Mouse (Mus musculus) T-helper 2 cell (primary cell): ENCODE measurements around the gene Sgip1.

Experiments used
- in situ Hi-C: fragments of 300-600 bp; cut with MboI, MseI; formaldehyde crosslinking; loops from one replicate; pipeline ENCODE4 v1.15.1; 2025; ENCODE audit warnings: high pct_unique_total_duplicates

Sgip1 gene

DNA sequence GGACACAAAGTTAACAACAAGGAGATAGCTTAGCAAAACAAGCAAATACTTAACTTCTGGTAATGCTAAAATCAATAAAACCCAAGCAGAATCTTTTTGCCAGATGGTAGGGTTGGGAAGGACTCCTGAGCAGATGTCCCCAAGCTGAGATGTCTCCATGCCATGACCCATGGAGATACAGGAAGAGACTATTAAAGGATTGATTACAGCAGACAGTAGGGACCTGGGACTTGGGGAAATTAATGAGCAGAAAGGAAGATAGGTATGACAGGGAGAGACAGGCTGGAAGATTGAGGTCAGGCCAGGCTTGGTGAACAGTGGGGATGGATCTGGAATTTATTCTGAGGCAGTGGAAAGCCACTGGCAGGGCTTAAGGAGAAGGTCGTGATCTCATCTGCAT is 33.5 kb downstream of the Sgip1 start:
- in situ Hi-C loops, result no loop called here

DNA sequence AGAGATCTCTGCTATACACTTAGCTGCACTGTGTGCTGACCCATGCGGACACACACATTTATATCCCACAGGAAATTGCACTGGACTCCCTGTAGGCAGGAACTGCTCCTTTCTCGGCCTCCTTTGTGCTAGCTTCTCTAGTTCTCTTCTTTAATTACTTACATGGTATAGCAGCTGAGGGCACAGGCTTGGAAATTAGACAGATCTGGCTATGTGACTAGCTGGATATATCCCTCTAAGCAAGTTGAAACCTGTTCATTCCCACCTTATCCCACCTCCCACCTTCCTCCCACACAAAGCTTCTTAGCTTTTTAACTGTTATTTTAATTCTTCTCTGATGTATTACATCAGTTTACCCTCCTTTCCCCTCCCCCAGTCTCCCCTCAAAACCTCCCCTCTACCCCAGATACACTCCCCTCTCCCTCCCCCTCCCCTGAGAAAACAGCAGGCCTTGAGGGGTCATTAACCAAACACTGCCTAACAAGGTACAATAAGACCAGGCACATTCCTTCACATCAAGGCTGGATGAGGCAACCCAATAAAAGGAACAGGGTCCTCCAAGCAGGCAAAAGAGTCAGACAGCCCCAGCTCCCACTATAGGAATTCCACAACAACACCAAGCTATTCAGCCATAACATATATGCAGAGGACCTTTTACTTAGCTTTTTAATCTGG is 34.6 kb downstream of the Sgip1 start:
- in situ Hi-C loops, result no loop called here

DNA sequence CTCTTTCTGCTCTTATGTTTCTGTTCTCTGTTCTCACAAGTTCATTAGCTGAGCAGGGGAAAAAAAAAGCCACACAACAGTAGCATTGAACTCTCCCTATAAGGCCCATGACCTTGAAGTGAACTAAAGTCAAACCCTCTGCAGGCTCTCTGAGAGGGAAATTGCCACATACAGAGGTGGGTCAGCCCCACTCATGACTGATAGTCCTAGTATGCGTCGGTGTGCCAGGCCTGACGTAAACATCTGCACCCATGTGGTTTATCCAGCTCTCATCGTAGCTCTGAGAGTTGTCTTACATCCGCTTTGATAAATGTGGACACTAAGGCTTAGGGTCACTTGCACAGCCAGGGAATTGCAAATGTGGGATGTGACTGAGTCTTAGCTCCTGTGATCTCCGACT is 38.8 kb downstream of the Sgip1 start:
- in situ Hi-C loops, result no loop called here

DNA sequence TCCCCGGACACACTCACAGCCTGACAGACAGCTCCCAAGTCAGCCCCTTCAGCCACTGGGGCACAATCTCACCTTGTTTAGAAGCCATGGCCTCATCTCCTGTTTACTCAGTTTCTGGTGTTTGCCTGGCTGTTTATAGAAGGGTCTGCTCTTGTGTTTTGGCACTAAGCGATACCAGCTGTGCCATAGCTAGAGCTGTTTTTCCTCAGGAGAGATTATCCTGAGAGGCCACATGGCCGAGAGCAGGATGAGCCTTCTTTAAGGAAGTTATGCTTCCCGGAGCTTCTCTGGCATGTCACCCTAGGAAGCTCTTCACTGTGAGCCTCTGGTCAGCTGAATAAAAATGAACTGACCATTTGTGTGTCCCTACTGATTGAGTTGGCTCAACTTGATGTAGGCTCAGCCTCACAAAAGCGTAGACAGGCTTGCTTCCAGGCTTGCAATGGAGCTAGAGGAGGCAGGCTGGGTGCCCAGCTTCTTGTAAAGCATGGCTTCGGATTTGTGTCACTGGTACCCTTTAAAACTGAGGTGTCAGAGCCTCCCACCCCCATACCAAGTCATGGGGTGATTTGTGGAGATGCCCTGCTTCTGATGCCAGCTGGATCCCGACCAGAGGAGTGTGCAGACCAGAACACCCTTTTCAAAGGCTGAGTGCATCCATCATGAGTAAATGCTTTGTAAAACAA is 42.1 kb downstream of the Sgip1 start:
- in situ Hi-C loops, result no loop called here

DNA sequence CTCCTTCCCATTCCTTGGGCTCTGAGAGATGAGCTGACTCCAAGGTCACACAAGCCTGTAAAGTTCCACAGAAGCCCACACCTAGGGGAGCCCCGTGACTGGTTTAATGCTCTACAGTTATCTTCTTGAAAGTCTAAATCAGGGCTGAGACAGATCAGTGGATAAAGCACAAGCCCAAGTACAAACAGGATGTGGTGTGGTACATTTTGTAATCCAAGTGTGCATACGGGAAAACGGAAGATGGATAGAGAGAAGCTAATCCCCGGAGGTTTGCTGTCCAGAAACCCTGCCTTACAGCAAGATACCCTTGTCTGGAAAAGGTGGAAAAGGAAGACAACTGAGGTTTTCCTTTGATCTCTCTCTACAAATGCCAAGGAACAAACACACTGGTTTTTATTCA is 44.1 kb downstream of the Sgip1 start:
- in situ Hi-C loops, result no loop called here

DNA sequence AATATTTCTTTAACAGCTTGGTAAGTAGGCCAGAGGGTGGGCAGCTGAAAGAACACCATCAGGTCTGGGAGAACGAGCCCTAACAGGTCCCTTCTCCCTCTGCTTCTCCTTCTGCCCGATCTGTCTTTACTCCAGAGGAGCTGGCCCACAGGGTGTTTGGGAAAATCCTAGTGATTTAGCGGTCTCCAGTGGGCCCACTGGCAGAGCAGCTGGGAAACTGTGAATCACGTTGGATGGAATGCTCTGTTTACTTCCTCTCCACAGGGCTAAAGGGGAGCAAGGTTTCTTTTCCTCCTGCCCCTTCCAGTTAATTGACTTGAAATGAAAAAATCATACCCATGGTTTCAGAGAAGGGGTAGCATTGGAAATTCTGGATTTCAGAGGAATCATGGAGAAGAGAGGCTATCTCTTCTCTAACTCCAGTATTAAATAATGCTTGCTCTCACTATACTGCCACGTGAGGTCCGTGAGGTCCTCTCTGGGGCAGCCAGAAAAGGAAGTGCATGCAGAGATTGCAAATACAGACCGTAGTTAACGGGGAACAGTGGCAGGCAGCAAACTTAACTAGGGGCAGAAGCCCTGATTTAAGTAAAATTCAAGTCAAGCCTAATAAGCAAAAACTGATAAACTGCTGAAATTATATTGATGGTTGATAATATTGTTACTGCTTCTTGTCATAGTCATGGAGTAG is 51.1 kb downstream of the Sgip1 start:
- in situ Hi-C loops, result no loop called here

DNA sequence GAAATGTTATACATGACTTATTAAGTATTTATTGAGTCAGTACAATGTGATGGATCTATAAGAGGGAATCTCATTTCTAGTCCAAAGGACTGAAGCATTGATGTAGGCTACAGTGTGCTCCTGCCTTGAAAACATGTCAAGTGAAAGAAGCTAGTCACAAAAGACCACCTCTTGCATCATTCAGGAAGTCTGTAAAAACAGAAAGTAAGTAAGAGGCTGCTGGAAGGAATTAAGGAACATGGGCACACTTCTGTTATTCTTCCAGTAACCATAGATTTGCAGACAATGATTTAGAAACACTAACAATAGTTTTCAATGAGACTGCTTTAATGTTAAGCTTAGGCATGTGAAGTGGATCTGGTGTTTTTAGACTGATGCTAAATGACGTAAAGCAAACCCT is 60.4 kb downstream of the Sgip1 start:
- in situ Hi-C loops, result no loop called here

DNA sequence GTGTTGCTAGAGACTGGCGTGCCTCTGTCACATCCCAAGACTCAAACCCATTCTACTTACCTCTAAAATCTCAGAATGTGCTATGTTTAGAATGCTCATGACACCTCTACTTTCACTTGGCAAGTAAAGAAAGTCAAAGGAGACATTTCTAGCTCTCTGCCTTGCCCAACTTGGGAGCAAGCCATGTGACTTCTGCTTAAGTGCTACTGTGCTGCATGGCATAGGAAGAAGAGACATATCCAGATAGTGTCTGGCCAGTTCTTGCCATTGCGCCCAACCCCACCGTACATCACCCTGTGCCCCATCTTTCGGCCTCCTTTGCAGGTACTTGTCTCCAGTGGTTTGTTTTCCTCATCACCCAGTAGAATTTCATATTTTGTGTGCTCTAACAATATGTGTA is 60.8 kb downstream of the Sgip1 start:
- in situ Hi-C loops, result no loop called here

DNA sequence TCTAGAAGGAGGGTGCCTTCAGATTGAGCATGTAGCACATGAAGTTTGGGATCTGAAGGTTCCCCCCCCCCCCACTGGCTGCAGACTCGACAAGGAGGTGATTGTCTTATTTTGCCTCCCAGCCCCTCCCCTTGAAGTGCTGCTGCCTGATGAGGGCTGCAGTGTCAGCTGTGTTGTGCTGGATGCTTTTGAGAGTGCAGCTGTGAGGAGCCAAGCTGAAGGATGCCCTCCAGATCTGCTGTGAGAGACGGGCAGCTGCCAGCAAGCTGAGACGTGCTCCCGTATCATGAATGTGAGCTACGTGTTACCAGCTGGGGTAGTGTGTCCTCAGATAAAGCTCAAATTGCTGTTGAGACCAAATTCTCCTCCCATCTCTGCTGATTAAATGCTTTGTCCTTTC is 63.5 kb downstream of the Sgip1 start:
- in situ Hi-C loops, result no loop called here

DNA sequence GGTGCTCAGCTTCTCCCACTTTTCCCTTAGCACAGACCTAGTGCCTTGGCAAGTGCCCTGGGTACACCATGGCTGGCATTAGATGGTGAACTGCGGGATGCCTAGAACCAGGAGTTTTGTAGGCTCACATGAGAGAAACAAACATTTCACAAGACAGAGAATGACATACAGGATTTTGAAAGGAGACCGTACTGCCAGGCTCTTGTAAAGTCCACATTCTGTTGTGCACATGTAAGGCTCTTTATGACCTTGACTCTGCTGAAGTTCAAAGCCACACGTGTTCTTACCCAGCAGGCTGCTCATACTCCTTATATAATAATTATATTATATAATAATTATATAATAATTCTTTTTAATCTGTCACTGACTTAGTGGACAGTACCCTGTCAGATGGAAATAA is 65.9 kb downstream of the Sgip1 start:
- in situ Hi-C loops, result no loop called here

DNA sequence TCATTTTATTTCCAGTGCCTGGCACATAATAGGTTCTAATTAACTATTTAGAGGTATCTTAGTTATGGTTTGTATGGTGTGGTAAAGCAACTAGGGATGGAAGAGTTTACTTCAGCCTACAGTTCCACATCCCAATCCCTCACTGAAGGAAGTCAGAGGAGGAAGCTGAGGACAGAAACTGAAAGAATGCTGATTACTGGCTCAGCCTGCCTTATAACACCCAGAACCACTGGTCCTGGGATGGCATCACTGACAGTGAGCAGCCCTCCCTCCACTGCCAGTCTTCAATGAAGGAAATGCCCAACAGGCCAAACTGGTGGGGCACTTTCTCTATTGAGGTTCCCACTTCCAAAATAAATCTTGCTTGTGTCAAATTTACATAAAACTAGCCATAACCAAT is 67.2 kb downstream of the Sgip1 start:
- in situ Hi-C loops, result no loop called here

DNA sequence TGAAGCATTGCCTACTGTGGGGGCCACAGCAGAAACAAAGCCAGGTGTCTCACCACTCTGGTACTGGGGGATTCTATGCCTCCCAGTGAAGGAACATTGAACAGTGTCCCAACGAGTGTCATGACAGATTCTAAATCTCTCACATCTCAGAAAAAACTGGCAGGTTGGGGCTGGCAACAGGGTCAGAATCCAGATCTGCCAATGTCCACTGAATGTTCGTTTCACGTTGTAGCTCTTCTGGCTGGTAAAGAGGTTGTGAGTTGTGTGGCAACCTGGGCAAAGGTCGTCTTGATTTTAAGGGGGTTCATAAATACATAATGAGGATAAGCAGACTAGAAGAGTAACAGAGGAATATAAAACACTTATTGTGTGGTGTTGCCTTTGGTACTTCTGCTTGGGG is 68.2 kb downstream of the Sgip1 start:
- in situ Hi-C loops, result no loop called here

DNA sequence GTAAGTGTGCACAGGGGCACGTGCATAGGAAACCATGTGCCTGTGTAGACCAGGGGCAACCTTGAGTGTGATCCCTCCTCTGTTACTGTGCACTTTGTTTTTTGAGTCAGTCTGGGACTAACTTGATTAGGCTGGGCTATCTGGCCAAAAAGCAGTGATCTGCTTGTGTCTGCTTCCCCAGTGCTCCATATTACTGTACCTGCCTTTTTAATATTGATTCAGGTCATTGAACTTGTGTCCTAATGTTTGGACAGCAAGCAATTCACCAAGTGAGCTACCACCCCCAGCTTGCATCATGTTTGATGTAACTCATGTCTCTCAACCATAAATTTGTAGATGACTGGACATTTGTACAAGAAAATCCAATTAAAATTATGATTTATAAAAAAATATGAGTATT is 69.2 kb downstream of the Sgip1 start:
- in situ Hi-C loops, result no loop called here

DNA sequence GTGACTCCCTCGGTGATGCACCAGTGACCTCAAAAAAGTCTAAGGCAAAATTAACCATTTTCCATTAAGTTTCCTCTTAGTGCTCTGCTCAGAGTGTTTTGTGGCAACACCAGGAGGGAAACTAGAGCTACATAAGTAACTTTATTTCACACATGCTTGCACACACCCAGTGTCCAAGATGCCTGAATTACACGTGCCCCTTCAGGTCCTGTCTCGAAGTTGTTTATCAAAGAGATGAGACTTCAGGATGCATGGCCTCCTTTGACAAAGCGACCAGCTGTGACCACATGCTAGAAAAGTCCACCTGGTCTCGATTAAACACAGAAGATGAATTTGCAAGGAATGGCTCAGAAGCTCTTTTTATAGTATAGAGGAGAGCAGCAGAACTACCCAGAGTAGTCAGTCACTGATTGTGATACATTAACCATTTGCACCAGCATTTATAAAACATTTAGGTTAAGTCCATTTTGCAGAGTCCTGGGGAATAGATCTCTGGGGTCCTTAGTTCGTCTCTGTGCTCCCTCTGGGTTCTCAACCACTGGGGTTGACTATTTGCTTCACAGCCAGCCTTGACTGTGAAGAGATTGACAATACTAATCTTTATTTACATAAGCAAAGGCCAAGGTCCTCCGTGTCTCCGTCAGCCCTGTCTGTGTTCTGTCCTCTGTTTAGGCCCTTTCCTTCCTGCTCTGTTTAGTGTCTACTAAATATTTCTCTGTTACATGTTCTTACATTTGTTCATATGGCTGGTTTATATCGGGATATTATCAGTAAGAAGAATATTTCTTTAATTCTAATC is 70.1 kb downstream of the Sgip1 start:
- in situ Hi-C loops, result no loop called here

DNA sequence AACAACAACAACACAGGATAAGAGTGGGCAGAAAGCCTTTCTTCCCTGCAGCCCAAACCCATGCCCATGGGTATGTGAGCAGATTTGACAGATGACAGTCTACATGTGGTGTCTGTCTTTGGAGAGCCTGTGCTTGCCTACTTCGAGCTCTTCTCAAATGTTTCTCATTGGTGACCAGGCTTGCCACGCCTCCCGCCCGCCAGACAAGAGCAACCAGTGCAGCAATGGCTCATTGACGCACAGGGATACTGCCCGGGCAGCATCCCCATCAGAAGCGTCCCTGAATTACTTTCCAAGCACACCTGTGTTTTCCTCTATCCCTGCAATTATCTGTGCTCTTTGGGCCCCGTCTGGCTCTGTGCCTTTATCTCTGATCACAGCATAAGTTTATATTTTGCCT is 72.2 kb downstream of the Sgip1 start:
- in situ Hi-C loops, result no loop called here

DNA sequence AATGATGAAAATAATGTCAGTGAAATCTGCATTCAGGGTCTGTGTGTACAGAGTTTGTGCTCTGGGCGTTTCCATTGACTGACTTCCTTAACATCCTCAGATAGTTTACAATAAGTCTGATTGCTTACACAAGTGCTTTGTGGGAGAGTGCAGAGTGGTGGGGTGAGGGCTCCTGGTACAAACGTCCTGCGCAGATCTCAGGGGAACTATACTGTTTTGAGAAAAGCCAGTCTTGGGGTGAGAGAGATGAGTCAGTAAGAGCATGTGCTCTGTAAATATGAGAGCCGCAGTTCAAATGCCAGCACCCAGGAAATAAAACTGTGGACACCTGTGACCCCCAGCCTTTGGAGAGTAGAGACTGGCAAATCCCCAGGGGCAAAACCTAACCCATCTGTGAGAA is 80.7 kb downstream of the Sgip1 start:
- in situ Hi-C loops, result no loop called here

DNA sequence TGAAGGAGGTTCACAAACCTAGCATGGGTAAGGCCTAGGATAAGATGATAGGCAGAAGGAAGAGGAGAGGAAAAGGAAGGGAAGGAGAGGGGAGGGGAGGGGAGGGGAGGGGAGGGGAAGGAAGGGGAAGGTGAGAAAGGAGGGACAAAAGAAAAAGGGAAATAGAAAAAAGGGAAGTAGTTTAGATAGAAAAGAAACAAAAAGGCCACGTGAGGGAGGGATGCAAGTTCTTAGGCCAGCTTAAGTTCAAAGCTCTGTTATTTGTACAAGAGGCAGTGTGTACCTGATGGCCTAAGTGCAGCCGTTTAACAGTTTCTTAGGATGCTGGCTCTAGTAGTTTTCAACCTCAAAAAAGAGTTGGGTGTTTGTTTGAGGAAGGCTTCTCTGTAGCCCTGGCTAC is 83.4 kb downstream of the Sgip1 start:
- in situ Hi-C loops, result no loop called here

DNA sequence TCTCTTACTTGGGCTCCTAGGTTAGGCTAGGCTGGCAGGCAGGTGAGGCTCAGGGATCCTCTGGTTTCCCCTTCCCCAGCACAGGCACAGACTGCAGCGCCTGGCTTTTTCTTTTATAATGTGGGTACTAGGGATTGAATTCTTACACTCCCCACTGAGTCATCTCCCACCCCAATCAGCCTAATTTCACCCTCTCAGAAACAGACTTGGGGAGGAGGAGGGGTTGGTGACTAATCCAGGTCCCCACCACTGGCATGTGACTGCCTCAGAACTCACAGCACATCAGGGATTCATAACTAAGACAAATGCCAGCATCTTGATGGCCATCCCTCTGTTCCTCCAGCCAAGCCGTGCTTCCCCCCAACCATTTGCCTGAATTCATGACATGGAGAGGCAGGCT is 85.1 kb downstream of the Sgip1 start:
- in situ Hi-C loops, result no loop called here

DNA sequence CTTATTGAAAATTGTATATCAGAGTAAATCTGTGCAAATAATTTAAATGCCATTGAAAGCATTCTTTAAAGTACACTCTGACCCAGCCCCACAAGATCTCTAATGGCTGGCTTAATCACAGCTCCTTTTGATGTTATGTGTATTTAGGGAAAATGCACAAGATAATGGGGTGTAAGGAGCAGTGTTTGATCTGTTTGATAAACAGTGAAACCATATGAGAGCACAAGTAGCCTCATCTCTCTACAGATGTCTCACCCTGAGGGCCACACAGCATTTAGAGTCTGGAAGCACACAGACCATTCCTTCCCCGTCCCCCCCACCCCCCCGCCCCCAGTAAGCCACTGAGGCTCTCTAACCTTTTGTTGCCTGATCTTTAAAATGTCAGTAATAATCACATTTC is 87.4 kb downstream of the Sgip1 start:
- in situ Hi-C loops, result no loop called here

DNA sequence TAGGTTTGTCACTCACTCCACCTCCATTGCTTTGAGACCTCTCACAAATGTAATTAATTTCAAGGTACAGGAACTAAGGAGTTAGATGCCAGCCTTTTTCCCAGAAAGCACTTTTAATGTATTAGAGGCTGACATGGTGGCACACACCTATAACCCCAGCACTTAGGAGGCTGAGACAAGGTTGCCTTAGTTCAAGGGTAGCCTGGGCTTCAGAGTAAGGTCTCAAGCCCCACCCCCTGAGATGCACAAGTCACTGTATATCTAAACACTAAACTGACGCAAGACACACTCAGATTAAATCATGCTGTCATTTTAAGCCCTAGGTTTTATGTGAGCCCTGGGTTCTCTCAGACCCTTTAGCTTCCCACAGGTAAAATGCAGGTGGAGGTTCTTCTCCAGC is 92.1 kb downstream of the Sgip1 start:
- in situ Hi-C loops, result no loop called here

DNA sequence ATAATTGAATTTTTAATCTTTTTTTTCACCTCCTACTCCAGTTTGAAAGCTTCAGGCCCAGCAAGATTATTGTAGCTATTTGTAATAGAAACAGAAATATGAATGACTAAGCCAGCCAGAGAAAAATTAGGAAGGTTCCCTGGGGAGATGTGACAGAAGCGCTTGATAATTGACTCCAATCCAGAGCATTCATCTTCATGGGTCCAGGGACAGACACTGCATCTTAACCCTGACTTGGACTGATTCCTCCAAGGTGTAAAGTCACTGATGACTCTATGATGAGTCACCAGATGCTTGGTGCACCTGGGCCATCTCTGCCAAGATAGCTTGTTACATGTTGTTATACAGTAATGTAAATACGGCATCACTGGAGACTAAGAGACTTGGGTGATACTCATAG is 92.6 kb downstream of the Sgip1 start:
- in situ Hi-C loops, result no loop called here

DNA sequence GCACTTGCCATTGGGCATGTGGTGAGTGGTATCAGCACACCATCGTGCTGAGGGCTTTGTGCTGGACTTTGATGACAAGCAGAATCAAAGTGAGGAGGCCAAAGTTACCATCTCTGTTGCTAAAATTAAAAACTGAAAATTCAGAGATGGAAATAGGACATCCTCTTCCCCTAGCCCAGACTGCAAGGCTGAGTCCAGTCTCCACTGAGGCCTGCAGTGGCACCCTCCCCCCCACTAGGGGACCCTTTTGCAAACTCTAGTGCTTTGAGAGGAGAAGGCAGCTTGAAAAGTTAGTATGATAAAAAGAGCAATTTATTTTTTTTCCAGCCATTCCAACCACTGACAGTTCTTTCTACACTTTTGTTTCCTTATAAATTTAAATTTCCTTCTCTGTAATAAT is 93.6 kb downstream of the Sgip1 start:
- in situ Hi-C loops, result no loop called here
